Comparison of ENCODE assay signal across 16 mouse cellular contexts in genomic region chr5:43446295-43446694, GRCm38 (mm10).
"Had no signal": no experiment of that assay in that cellular context is flagged by ENCODE, and none has a peak within 500 bp of the region (broad histone marks: within the 10 kb centered on the region; RNA-seq: fewer than 3 reads in every experiment).

No protein-coding gene starts in this region.

- H3K27ac ChIP-seq: neural tube, embryonic 13.5 days; neural tube, embryonic 15.5 days; stomach, embryonic 15.5 days; stomach, postnatal 0 days had no signal

- H3K27me3 ChIP-seq: neural tube, embryonic 13.5 days; neural tube, embryonic 15.5 days; stomach, embryonic 15.5 days had no signal

- H3K4me1 ChIP-seq: stomach, embryonic 15.5 days had no signal

- H3K4me2 ChIP-seq: neural tube, embryonic 13.5 days; neural tube, embryonic 15.5 days; stomach, embryonic 15.5 days had no signal

- H3K9ac ChIP-seq: neural tube, embryonic 13.5 days; neural tube, embryonic 15.5 days; stomach, embryonic 15.5 days had no signal

- H3K36me3 ChIP-seq: neural tube, embryonic 13.5 days; neural tube, embryonic 15.5 days; stomach, embryonic 15.5 days had no signal

- H3K9me3 ChIP-seq: neural tube, embryonic 15.5 days; stomach, embryonic 15.5 days had no signal

- DNase-seq: retina, postnatal 1 day; right cerebral cortex, adult 18-20 months; right cerebral cortex, postnatal 14 days; right cerebral cortex, postnatal 25 days; right cerebral cortex, postnatal 4 days; spleen, adult 18-20 months; thymus, adult 18-20 months; thymus, adult 2 months; thymus, postnatal 14 days; thymus, postnatal 25 days; thymus, postnatal 36 days; thymus, postnatal 4 days had no signal

- H3K4me3 ChIP-seq: neural tube, embryonic 13.5 days; neural tube, embryonic 15.5 days; stomach, embryonic 15.5 days had no signal
